Comparison of ENCODE assay signal across 12 mouse cellular contexts in genomic region chr15:8005506-8005905, GRCm38 (mm10).
DNase-seq lines count a peak whose midpoint lies in the region.
"Had no signal": no experiment of that assay in that cellular context is flagged by ENCODE, and none has a peak within 500 bp of the region (broad histone marks: within the 10 kb centered on the region; RNA-seq: fewer than 3 reads in every experiment).

No protein-coding gene starts in this region.

- peak; percentile 15 for DNase-seq in adrenal gland, postnatal 10 days
- DNase-seq in adrenal gland, postnatal 25 days = no peak
- peak; percentile 18 to 36 for DNase-seq in layer of hippocampus, postnatal 10 days (ENCODE audit: low spot score in 2 of 2)
- no peak for DNase-seq in layer of hippocampus, adult 9-10 months (ENCODE audit: low spot score)
- DNase-seq in cerebellum, adult 8-10 months = peak; percentile 46
- DNase-seq in lung, postnatal 25 days (ENCODE audit: low spot score) = peak; percentile 48
- no peak for DNase-seq in frontal cortex, postnatal 14 days (ENCODE audit: low spot score in 2 of 2)
- DNase-seq in B cell, adult 2 months = no peak
- DNase-seq: gastrocnemius, postnatal 10 days; heart, postnatal 36 days; kidney, postnatal 14 days; right cerebral cortex, postnatal 14 days had no signal

Comparison
In these comparisons a context has a peak if more than half of its experiments do, and no peak if none do; other contexts are left out.
1. DNase-seq: peak in adrenal gland, postnatal 10 days (single experiment), layer of hippocampus, postnatal 10 days (2 of 2), cerebellum, adult 8-10 months (single experiment) and lung, postnatal 25 days (single experiment); none in adrenal gland, postnatal 25 days (single experiment), layer of hippocampus, adult 9-10 months (single experiment), frontal cortex, postnatal 14 days (0 of 2) and B cell, adult 2 months (0 of 2).